Mouse (Mus musculus) liver, embryonic 13.5 days (tissue): ENCODE measurements around the gene Vps16. TPM values are rescaled to one million over a fixed set of nuclear protein-coding genes. Genes with fewer than 3 reads are reported as not detected.

Source experiments
- ATAC-seq: fragments of 200-750 bp; cut with Nextera tagmentation; 2 replicates; pipeline ENCODE4 v1.8.0; 2017; ENCODE audit warnings: low read depth, mild to moderate bottlenecking, moderate number of reproducible peaks, moderate library complexity
- DNase-seq: peaks from one replicate; pipeline ENCODE4 v3.0.0; 2022
- H3K27ac ChIP-seq: fragments of 300-500 bp; sonication (generic); 2 replicates; pipeline ENCODE4 v1.5.1; 2015; ENCODE audit warnings: moderate library complexity, mild to moderate bottlenecking, inconsistent platforms
- H3K27me3 ChIP-seq: fragments of 300-500 bp; sonication (generic); 2 replicates; pipeline ENCODE4 v1.6.1; 2015; ENCODE audit warnings: mild to moderate bottlenecking, inconsistent platforms
- H3K36me3 ChIP-seq: fragments of 300-500 bp; sonication (generic); 2 replicates; pipeline ENCODE4 v1.6.1; 2015; ENCODE audit warnings: mild to moderate bottlenecking, inconsistent platforms
- H3K4me1 ChIP-seq: fragments of 300-500 bp; sonication (generic); replicated peaks from 2 replicates; pipeline ENCODE4 v1.6.1; 2015; ENCODE audit warnings: inconsistent platforms
- H3K4me2 ChIP-seq: fragments of 300-500 bp; sonication (generic); 2 replicates; pipeline ENCODE4 v1.6.1; 2015; ENCODE audit warnings: inconsistent platforms, mild to moderate bottlenecking, moderate library complexity
- H3K4me3 ChIP-seq: fragments of 300-500 bp; sonication (generic); replicated peaks from 2 replicates; pipeline ENCODE4 v1.5.1; 2015; ENCODE audit warnings: mild to moderate bottlenecking, inconsistent platforms
- H3K9ac ChIP-seq: fragments of 300-500 bp; sonication (generic); 2 replicates; pipeline ENCODE4 v1.6.1; 2015; ENCODE audit warnings: mild to moderate bottlenecking, inconsistent platforms
- H3K9me3 ChIP-seq: fragments of 300-500 bp; sonication (generic); replicated peaks from 2 replicates; pipeline ENCODE4 v1.6.1; 2016; ENCODE audit warnings: inconsistent platforms
- WGBS: fragments of 180-500 bp; shearing (Covaris S2); methylation state at CpG from one replicate; pipeline ENCODE4 v1.1.7; 2015; ENCODE audit not compliant: insufficient replicate concordance; 5-methylcytosine and 5-hydroxymethylcytosine counted together
- polyA plus RNA-seq: library from polyadenylated mRNA; unstranded; fragments of >200 nt; fragmentation: Nextera tagmentation; extraction: Ambion mirVana; gene quantifications from 2 replicates; pipeline ENCODE4 v1.2.1, GENCODE M21; 2015

Vps16 gene
- polyA plus RNA-seq, 1 experiment from 2014 or later: 47.3 TPM

- Histone ChIP-seq H3K9me3 (no peaks in the 10 kb centered on the region), H3K4me1 (peaks cover 14% of the 10 kb centered on the region; the same call in 1 of the 2 replicates), H3K4me3 (no peak overlapping the region), H3K9ac (no peak overlapping the region), H3K4me2 (no peak overlapping the region), H3K27me3 (peaks cover 42% of the 10 kb centered on the region), H3K27ac (no peak overlapping the region), H3K36me3 (no peaks in the 10 kb centered on the region)
- no peak for DNase-seq
- 56% methylated on average over 1 of the region's 1 CpGs for WGBS
- ATAC-seq: no peak
Observed at GRCm38 (mm10) chr2:130400046-130400445, 24.1 kb upstream of the Vps16 start.

GRCm38 (mm10) chr2:130401891-130402290 lies 22.2 kb upstream of the Vps16 start:
- Histone ChIP-seq H3K27ac (no peak overlapping the region), H3K9me3 (no peaks in the 10 kb centered on the region), H3K27me3 (peaks cover 29% of the 10 kb centered on the region), H3K4me3 (no peak overlapping the region), H3K36me3 (no peaks in the 10 kb centered on the region), H3K4me1 (peaks cover 14% of the 10 kb centered on the region; the same call in 1 of the 2 replicates), H3K4me2 (no peak overlapping the region), H3K9ac (no peak overlapping the region)
- ATAC-seq (no peak), DNase-seq (no peak)
- WGBS: 61% methylated on average over 4 of the region's 4 CpGs

GRCm38 (mm10) chr2:130404939-130405338 lies 19.2 kb upstream of the Vps16 start, which contains the start of the genes Gm28372 and 1700020A23Rik:
TSS of gene Gm28372 (plus strand) at chr2:130405239.
TSS of gene 1700020A23Rik (plus strand) at chr2:130405259.
- Histone ChIP-seq H3K4me3 (no peak within 1 kb of the TSS), H3K36me3 (no peaks in the 10 kb centered on the region), H3K9me3 (no peaks in the 10 kb centered on the region), H3K27me3 (0 out of 2 replicates have a peak, but pooled peaks cover under 1% of the 10 kb centered on the region), H3K27ac (no peak within 1 kb of the TSS), H3K4me1 (no peaks in the 10 kb centered on the region), H3K9ac (no peak within 1 kb of the TSS), H3K4me2 (no peak within 1 kb of the TSS)
- ATAC-seq (no peak), DNase-seq (no peak)
- WGBS: 48% methylated on average over 1 of the region's 1 CpGs

- WGBS: 69% methylated on average over 2 of the region's 2 CpGs
- DNase-seq (no peak), ATAC-seq (no peak)
- Histone ChIP-seq H3K27ac (no peak within 1 kb of the TSS), H3K9me3 (no peaks in the 10 kb centered on the region), H3K9ac (no peak within 1 kb of the TSS), H3K4me1 (no peaks in the 10 kb centered on the region), H3K36me3 (no peaks in the 10 kb centered on the region), H3K4me3 (no peak within 1 kb of the TSS), H3K4me2 (no peak within 1 kb of the TSS), H3K27me3 (no peaks in the 10 kb centered on the region)
Observed at GRCm38 (mm10) chr2:130406178-130406577, 18.0 kb upstream of the Vps16 start, which contains the start of gene Tmem239. TSS of gene Tmem239 (plus strand) at chr2:130406478.

- Histone ChIP-seq H3K27ac (no peak overlapping the region), H3K9me3 (no peaks in the 10 kb centered on the region), H3K27me3 (no peaks in the 10 kb centered on the region), H3K4me2 (no peak overlapping the region), H3K4me1 (no peaks in the 10 kb centered on the region), H3K9ac (no peak overlapping the region), H3K4me3 (no peak overlapping the region), H3K36me3 (no peaks in the 10 kb centered on the region)
- DNase-seq (no peak), ATAC-seq (no peak)
- 31% methylated on average over 6 of the region's 6 CpGs for WGBS
Observed at GRCm38 (mm10) chr2:130408194-130408593, 15.9 kb upstream of the Vps16 start.

- H3K4me2 ChIP-seq: no peak overlapping the region
- 27% methylated on average over 16 of the region's 16 CpGs for WGBS
- no peak overlapping the region for H3K4me3 ChIP-seq
Observed at GRCm38 (mm10) chr2:130411558-130412495, 12.3 kb upstream of the Vps16 start.

GRCm38 (mm10) chr2:130412775-130413174 lies 11.4 kb upstream of the Vps16 start:
- no peak overlapping the region for H3K4me3 ChIP-seq
- no peaks in the 10 kb centered on the region for H3K36me3 ChIP-seq
- no peak for DNase-seq
- H3K27ac ChIP-seq: no peak overlapping the region
- ATAC-seq: no peak
- no peaks in the 10 kb centered on the region for H3K27me3 ChIP-seq
- H3K9ac ChIP-seq: no peak overlapping the region
- 65% methylated on average over 3 of the region's 3 CpGs for whole genome bisulfite sequencing
- H3K4me2 ChIP-seq: no peak overlapping the region
- no peaks in the 10 kb centered on the region for H3K4me1 ChIP-seq
- no peaks in the 10 kb centered on the region for H3K9me3 ChIP-seq

More at GRCm38 (mm10) chr2:130411558-130412495, 12.3 kb upstream of the Vps16 start:
- ATAC-seq (0 out of 2 replicates have a peak, but pooled peaks have one; percentile 15), DNase-seq (peak; percentile 38)
- no peak overlapping the region for H3K9ac ChIP-seq
- no peaks in the 10 kb centered on the region for H3K36me3 ChIP-seq
- no peaks in the 10 kb centered on the region for H3K9me3 ChIP-seq
- no peak overlapping the region for H3K27ac ChIP-seq
- H3K27me3 ChIP-seq: no peaks in the 10 kb centered on the region
- H3K4me1 ChIP-seq: no peaks in the 10 kb centered on the region

GRCm38 (mm10) chr2:130414094-130414856 lies 9.9 kb upstream of the Vps16 start:
- DNase-seq: no peak

GRCm38 (mm10) chr2:130421781-130422620 lies 2.1 kb upstream of the Vps16 start:
- Histone ChIP-seq H3K4me3 (no peak overlapping the region), H3K36me3 (peaks cover 18% of the 10 kb centered on the region), H3K9ac (no peak overlapping the region), H3K4me1 (peaks cover 34% of the 10 kb centered on the region), H3K27ac (no peak overlapping the region), H3K27me3 (no peaks in the 10 kb centered on the region), H3K9me3 (no peaks in the 10 kb centered on the region), H3K4me2 (no peak overlapping the region)
- ATAC-seq: no peak
- WGBS: 85% methylated on average over 26 of the region's 26 CpGs
- no peak for DNase-seq

More at GRCm38 (mm10) chr2:130414094-130414856, 9.9 kb upstream of the Vps16 start:
- Histone ChIP-seq H3K4me2 (no peak overlapping the region), H3K27ac (no peak overlapping the region), H3K27me3 (no peaks in the 10 kb centered on the region), H3K4me1 (no peaks in the 10 kb centered on the region), H3K9me3 (no peaks in the 10 kb centered on the region), H3K9ac (no peak overlapping the region), H3K4me3 (no peak overlapping the region), H3K36me3 (peaks cover 3% of the 10 kb centered on the region; the same call in 1 of the 2 replicates)
- no peak for ATAC-seq
- 60% methylated on average over 6 of the region's 6 CpGs for WGBS

GRCm38 (mm10) chr2:130423397-130424125 lies 578 bp upstream of the Vps16 start:
- Histone ChIP-seq H3K4me3 (peak overlapping the region; percentile 83), H3K4me1 (peaks cover 46% of the 10 kb centered on the region), H3K36me3 (peaks cover 23% of the 10 kb centered on the region), H3K9ac (peak overlapping the region; percentile 84), H3K27ac (peak overlapping the region; percentile 77), H3K9me3 (no peaks in the 10 kb centered on the region), H3K27me3 (no peaks in the 10 kb centered on the region), H3K4me2 (peak overlapping the region; percentile 95)
- peak; percentile 65 for ATAC-seq
- peak; percentile 70 for DNase-seq
- 14% methylated on average over 49 of the region's 49 CpGs for WGBS
